Mouse (Mus musculus) testis, postnatal 10 days (tissue): ENCODE results near the gene Plcb3.

ENCODE experiments used
- DNase-seq: peaks from one replicate; pipeline ENCODE4 v3.0.0; 2021; ENCODE audit warnings: low spot score

Gene Plcb3

GRCm38 (mm10) chr19:6975537-6976521 is at the start of gene Plcb3:
Gene Plcb3 (minus strand): TSS chr19:6976470.
- peak; percentile 69 for DNase-seq

GRCm38 (mm10) chr19:7020224-7020641 is 44.0 kb upstream of the Plcb3 start:
- peak; percentile 71 for DNase-seq

GRCm38 (mm10) chr19:7019191-7019590 is 42.9 kb upstream of the Plcb3 start, which contains the start of gene Fermt3:
Gene Fermt3 (minus strand): TSS chr19:7019469.
- no peak for DNase-seq

GRCm38 (mm10) chr19:7018546-7018945 is 42.3 kb upstream of the Plcb3 start:
- DNase-seq, result no peak

- DNase-seq, result no peak
Measured at GRCm38 (mm10) chr19:7017541-7018457, 41.5 kb upstream of the Plcb3 start.

- DNase-seq, result no peak
Measured at GRCm38 (mm10) chr19:7014481-7015135, 38.3 kb upstream of the Plcb3 start.

- DNase-seq, result no peak
Measured at GRCm38 (mm10) chr19:7013984-7014383, 37.7 kb upstream of the Plcb3 start.

GRCm38 (mm10) chr19:7012426-7012825 is 36.2 kb upstream of the Plcb3 start:
- DNase-seq, result no peak

GRCm38 (mm10) chr19:7006892-7007593 is 30.8 kb upstream of the Plcb3 start:
- no peak for DNase-seq

- DNase-seq, result no peak
Measured at GRCm38 (mm10) chr19:6999360-7000063, 23.2 kb upstream of the Plcb3 start.

GRCm38 (mm10) chr19:6997721-6998290 is 21.5 kb upstream of the Plcb3 start:
- DNase-seq, result peak; percentile 39

- peak; percentile 85 for DNase-seq
Measured at GRCm38 (mm10) chr19:6996006-6996405, 19.7 kb upstream of the Plcb3 start, which contains the start of the genes Nudt22 and Trpt1. Gene Nudt22 (minus strand): TSS chr19:6996117. Gene Trpt1 (plus strand): TSS chr19:6996131.

GRCm38 (mm10) chr19:6995255-6995991 is 19.2 kb upstream of the Plcb3 start:
- DNase-seq, result no peak

GRCm38 (mm10) chr19:6994489-6994888 is 18.2 kb upstream of the Plcb3 start:
- DNase-seq, result no peak

- DNase-seq, result no peak
Measured at GRCm38 (mm10) chr19:6994002-6994401, 17.7 kb upstream of the Plcb3 start.

GRCm38 (mm10) chr19:6993011-6993770 is 16.9 kb upstream of the Plcb3 start:
- peak; percentile 48 for DNase-seq

GRCm38 (mm10) chr19:6992011-6992858 is 16.0 kb upstream of the Plcb3 start, which contains the start of gene Dnajc4:
Gene Dnajc4 (minus strand): TSS chr19:6992572.
- DNase-seq, result peak; percentile 98
